Mouse (Mus musculus) embryonic facial prominence, embryonic 11.5 days (tissue): ENCODE results near the gene Akap11. TPM values are rescaled to one million over a fixed set of nuclear protein-coding genes. Genes with fewer than 3 reads are reported as not detected.

ENCODE experiments used
- ATAC-seq: fragments of 200-750 bp; cut with Nextera tagmentation; replicated peaks from 2 replicates; pipeline ENCODE4 v1.8.0; 2017; ENCODE audit warnings: low read depth; ENCODE audit not compliant: insufficient number of reproducible peaks, low FRiP score, low TSS enrichment
- DNase-seq: peaks from one replicate; pipeline ENCODE4 v3.0.0-alpha.2; 2015; ENCODE audit warnings: low spot score
- H3K27ac ChIP-seq: fragments of 300-500 bp; sonication (generic); replicated peaks from 2 replicates; pipeline ENCODE4 v1.5.1; 2014; ENCODE audit warnings: mild to moderate bottlenecking, low read depth, low read length, control low read depth
- H3K27me3 ChIP-seq: fragments of 300-500 bp; sonication (generic); 2 replicates; pipeline ENCODE4 v1.6.1; 2014; ENCODE audit warnings: mild to moderate bottlenecking, low read length, moderate library complexity, mixed read lengths; ENCODE audit not compliant: control insufficient read depth, insufficient read depth
- H3K36me3 ChIP-seq: fragments of 300-500 bp; sonication (generic); replicated peaks from 2 replicates; pipeline ENCODE4 v1.6.1; 2014; ENCODE audit warnings: low read depth, mild to moderate bottlenecking, low read length, moderate library complexity, mixed read lengths; ENCODE audit not compliant: control insufficient read depth, insufficient read depth
- H3K4me1 ChIP-seq: fragments of 300-500 bp; sonication (generic); 2 replicates; pipeline ENCODE4 v1.6.1; 2014; ENCODE audit warnings: low read length, mixed read lengths; ENCODE audit not compliant: control insufficient read depth, insufficient read depth
- H3K4me2 ChIP-seq: fragments of 300-500 bp; sonication (generic); 2 replicates; pipeline ENCODE4 v1.6.1; 2014; ENCODE audit warnings: low read depth, mild to moderate bottlenecking, control low read depth, low read length, moderate library complexity
- H3K4me3 ChIP-seq: fragments of 300-500 bp; sonication (generic); 2 replicates; pipeline ENCODE4 v1.5.1; 2014; ENCODE audit warnings: low read depth, low read length, control low read depth
- H3K9ac ChIP-seq: fragments of 300-500 bp; sonication (generic); replicated peaks from 2 replicates; pipeline ENCODE4 v1.6.1; 2014; ENCODE audit warnings: mild to moderate bottlenecking, control low read depth, low read length
- H3K9me3 ChIP-seq: fragments of 300-500 bp; sonication (generic); replicated peaks from 2 replicates; pipeline ENCODE4 v1.6.1; 2016; ENCODE audit warnings: mild to moderate bottlenecking, low read length, inconsistent platforms, mixed read lengths; ENCODE audit not compliant: control insufficient read depth
- WGBS: fragments of 180-500 bp; shearing (Covaris S2); extraction: QIAGEN DNeasy Blood & Tissue Kit; methylation state at CpG from one replicate; pipeline ENCODE4 v1.1.7; 2014; 5-methylcytosine and 5-hydroxymethylcytosine counted together
- polyA plus RNA-seq: library from polyadenylated mRNA; unstranded; fragments of >200 nt; fragmentation: Nextera tagmentation; extraction: Ambion mirVana; gene quantifications from 2 replicates; pipeline ENCODE4 v1.2.1, GENCODE M21; 2014

The Akap11 gene
- polyA plus RNA-seq, 1 experiment from 2014 or later, result 17.7 TPM

GRCm38 (mm10) chr14:78459121-78459520 lies 77.5 kb downstream of the Akap11 start:
- DNase-seq (no peak), ATAC-seq (no peak)
- H3K9me3 ChIP-seq, result no peaks in the 10 kb centered on the region
- H3K4me1 ChIP-seq, result no peaks in the 10 kb centered on the region
- H3K4me2 ChIP-seq, result no peak overlapping the region
- WGBS, result 71% methylated on average over 5 of the region's 5 CpGs
- H3K4me3 ChIP-seq, result no peak overlapping the region
- no peak overlapping the region for H3K9ac ChIP-seq
- H3K27ac ChIP-seq, result no peak overlapping the region
- no peaks in the 10 kb centered on the region for H3K27me3 ChIP-seq
- H3K36me3 ChIP-seq, result no peaks in the 10 kb centered on the region

DNA sequence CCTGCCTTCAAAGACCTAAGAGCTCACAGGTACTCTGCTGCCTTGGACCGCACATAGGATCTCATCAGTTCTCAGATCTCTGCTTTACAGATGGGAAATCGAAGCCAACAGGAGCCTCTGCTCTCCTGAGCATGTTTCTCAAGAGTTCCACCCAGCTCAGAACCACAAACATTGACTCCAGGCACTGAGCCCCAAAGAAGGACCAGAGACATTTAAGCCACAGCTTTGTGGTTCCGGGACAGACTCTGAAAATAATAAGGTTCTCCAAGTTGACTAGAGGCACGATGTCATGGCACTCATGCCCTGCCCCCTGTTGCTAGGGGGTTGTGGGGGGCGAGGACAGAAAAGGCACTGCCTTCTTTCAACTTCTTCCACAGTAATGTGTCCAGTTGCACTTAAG lies 77.9 kb downstream of the Akap11 start:
- WGBS, result 78% methylated on average over 5 of the region's 5 CpGs
- DNase-seq, result no peak
- no peak overlapping the region for H3K27ac ChIP-seq
- H3K4me3 ChIP-seq, result no peak overlapping the region
- H3K9ac ChIP-seq, result no peak overlapping the region
- H3K27me3 ChIP-seq, result no peaks in the 10 kb centered on the region
- no peaks in the 10 kb centered on the region for H3K36me3 ChIP-seq
- no peak for ATAC-seq
- H3K9me3 ChIP-seq, result no peaks in the 10 kb centered on the region
- H3K4me2 ChIP-seq, result no peak overlapping the region
- H3K4me1 ChIP-seq, result no peaks in the 10 kb centered on the region

DNA sequence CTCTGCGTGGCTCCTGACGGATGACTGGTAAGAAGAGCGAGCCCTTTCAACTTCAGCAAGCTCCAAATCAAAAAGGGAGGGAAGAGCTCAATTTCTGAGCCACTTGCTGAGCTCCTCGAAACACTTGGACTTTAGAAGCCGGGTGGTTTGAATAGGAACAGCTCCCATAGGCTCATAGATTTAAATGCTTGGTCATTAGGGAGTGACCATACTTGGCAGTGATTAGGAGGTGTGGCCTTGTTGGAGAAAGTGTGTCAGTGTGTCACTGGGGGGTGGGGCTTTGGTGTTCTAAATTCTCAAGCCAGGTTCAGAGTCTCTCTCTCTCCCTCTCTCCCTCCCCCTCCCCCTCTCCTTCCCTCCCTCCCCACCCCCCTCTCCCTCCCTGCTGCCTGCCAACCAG lies 81.6 kb downstream of the Akap11 start:
- no peak overlapping the region for H3K4me3 ChIP-seq
- ATAC-seq (no peak), DNase-seq (no peak)
- H3K4me2 ChIP-seq, result no peak overlapping the region
- no peak overlapping the region for H3K9ac ChIP-seq
- WGBS, result 92% methylated on average over 5 of the region's 5 CpGs
- H3K36me3 ChIP-seq, result no peaks in the 10 kb centered on the region
- H3K27me3 ChIP-seq, result no peaks in the 10 kb centered on the region
- H3K27ac ChIP-seq, result no peak overlapping the region
- no peaks in the 10 kb centered on the region for H3K9me3 ChIP-seq
- H3K4me1 ChIP-seq, result no peaks in the 10 kb centered on the region

DNA sequence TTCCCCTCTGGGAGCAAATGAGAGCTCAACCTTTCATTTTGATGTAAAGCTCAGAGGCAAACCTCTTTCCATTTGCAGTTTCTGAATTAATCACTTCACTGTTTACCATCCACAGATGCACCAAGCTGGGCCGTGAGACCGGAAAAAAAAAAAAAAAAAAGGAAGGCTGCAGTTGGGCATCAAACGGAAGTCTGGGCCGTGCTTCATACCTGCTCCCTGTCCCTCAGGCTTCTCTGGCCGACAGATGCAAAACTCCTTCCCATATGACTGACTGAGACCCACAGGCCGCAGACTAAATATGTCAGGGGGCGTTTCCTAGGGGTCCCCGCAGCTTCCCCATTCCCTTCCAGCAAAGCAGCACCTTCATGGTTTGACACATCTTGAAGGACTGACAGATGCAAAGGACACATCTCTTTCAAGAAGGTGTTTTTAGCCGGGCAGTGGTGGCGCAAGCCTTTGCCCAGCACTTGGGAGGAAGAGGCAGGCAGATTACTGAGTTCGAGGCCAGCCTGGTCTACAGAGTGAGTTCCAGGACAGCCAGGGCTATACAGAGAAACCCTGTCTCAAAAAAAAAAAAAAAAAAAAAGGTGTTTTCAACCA lies 87.7 kb downstream of the Akap11 start:
- no peak overlapping the region for H3K27ac ChIP-seq
- ATAC-seq, result no peak
- 83% methylated on average over 11 of the region's 11 CpGs for WGBS

GRCm38 (mm10) chr14:78448017-78448416 lies 88.6 kb downstream of the Akap11 start:
- ATAC-seq (no peak), DNase-seq (no peak)
- Histone ChIP-seq H3K9ac (no peak overlapping the region), H3K36me3 (no peaks in the 10 kb centered on the region), H3K27ac (no peak overlapping the region), H3K4me2 (no peak overlapping the region), H3K4me3 (no peak overlapping the region), H3K27me3 (no peaks in the 10 kb centered on the region), H3K9me3 (no peaks in the 10 kb centered on the region), H3K4me1 (no peaks in the 10 kb centered on the region)
- WGBS, result 87% methylated on average over 12 of the region's 12 CpGs

More for the DNA sequence above, 87.7 kb downstream of the Akap11 start:
- no peaks in the 10 kb centered on the region for H3K27me3 ChIP-seq
- DNase-seq, result no peak
- H3K4me3 ChIP-seq, result no peak overlapping the region
- no peaks in the 10 kb centered on the region for H3K4me1 ChIP-seq
- H3K36me3 ChIP-seq, result no peaks in the 10 kb centered on the region
- no peak overlapping the region for H3K9ac ChIP-seq
- no peak overlapping the region for H3K4me2 ChIP-seq
- H3K9me3 ChIP-seq, result no peaks in the 10 kb centered on the region

- Histone ChIP-seq H3K9me3 (no peaks in the 10 kb centered on the region), H3K4me1 (no peaks in the 10 kb centered on the region), H3K9ac (no peak overlapping the region), H3K4me2 (no peak overlapping the region), H3K27me3 (no peaks in the 10 kb centered on the region), H3K4me3 (no peak overlapping the region), H3K27ac (no peak overlapping the region), H3K36me3 (no peaks in the 10 kb centered on the region)
- WGBS, result 81% methylated on average over 3 of the region's 3 CpGs
- DNase-seq (no peak), ATAC-seq (no peak)
Measured at GRCm38 (mm10) chr14:78447542-78447941, 89.1 kb downstream of the Akap11 start.

Other genes with a start within 250 kb of the Akap11 start
- gene Tnfsf11, start 228.8 kb downstream of the Akap11 start, polyA plus RNA-seq, result 0.15 and 0.33 TPM in 2 replicates
- gene Dgkh, start 196.0 kb upstream of the Akap11 start, polyA plus RNA-seq, result 1.2 and 1.3 TPM in 2 replicates